Comparison of ENCODE assay signal across 8 mouse cellular contexts in the genomic region with DNA sequence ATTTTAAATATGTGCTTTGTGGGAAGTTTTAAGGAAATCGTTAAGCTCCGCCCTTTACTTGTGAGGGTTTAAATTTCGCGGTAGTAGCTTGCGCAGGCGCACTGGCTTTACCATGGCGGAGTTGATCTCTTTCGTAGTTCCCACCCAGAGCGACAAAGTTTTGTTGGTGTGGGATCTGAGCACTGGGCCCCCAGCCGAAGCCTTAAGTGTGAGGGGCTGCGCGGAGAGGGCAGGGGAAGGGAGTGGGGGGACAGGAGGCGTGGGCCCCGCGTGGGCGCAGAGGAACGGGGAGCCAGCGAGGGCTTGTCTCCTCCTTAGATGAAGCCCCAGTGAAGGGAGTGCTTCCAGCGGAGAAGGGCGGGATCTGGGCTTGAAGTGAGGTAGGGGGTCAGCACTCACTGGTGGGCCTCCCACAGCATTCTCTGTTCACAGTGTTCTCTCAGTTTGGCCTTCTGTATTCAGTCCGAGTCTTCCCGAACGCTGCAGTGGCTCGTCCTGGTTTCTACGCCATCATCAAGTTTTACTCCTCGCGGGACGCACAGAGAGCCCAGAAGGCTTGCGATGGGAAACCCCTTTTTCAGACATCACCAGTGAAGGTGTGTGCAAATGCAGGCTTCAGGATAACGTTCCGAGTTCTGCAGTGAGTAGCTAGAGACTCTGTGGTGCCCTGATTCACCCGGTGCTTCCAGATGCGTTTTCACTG. TPM values are rescaled to one million over a fixed set of nuclear protein-coding genes. Genes with fewer than 3 reads are reported as not detected.
A peak's percentile ranks its signal among the peaks of the same experiment; 100 is the strongest.
DNase-seq lines count a peak whose midpoint lies in the region; ATAC-seq and TF ChIP-seq lines count a peak whose summit lies in the region.

No protein-coding gene starts in this region.

- in situ Hi-C loops in Patski (cut with MboI; ENCODE audit: low pct_unique_long_range_greater_than_20kb), result no loop called here

- CTCF ChIA-PET in Patski (lab: Charles Lee), result interaction anchor here (1.3 kb wide), 1 partner anchor 12 kb away, joined by 5 read pairs; no protein-coding TSS in a partner anchor

- ATAC-seq in Patski, result peak; percentile 36
- peak; percentile 52 for ATAC-seq in hindbrain, embryonic 11.5 days (ENCODE audit: low FRiP score)

- peak overlapping the region; percentile 90 for H3K4me2 ChIP-seq in hindbrain, embryonic 11.5 days (replicated peaks; ENCODE audit: low read depth, low read length)

- under 1% methylated on average over 33 of the region's 33 CpGs for WGBS in hindbrain, embryonic 11.5 days

- no peaks in the 10 kb centered on the region for H3K4me1 ChIP-seq in hindbrain, embryonic 11.5 days (replicated peaks; ENCODE audit: control insufficient read depth, insufficient read depth, low read length)

- H3K9ac ChIP-seq in hindbrain, embryonic 11.5 days (ENCODE audit: low read depth, low read length), result peak overlapping the region; percentile 74

- DNase-seq in Patski (ENCODE audit: low read depth, low spot score), result peak; percentile 75
- DNase-seq in cerebellum, adult 9-10 months, result peak; percentile 78
- peak; percentile 44 to 87 for DNase-seq in frontal cortex, adult 2 months (ENCODE audit: extremely low spot score in 1 of 2, low spot score in 1 of 2)
- DNase-seq in hindbrain, embryonic 11.5 days (ENCODE audit: low spot score), result peak; percentile 94
- peak; percentile 74 to 89 for DNase-seq in layer of hippocampus, postnatal 25 days (ENCODE audit: extremely low spot score in 1 of 2, low spot score in 1 of 2)
- DNase-seq in lung, postnatal 25 days (ENCODE audit: low spot score), result peak; percentile 86
- DNase-seq in right cerebral cortex, adult 18-20 months, result peak; percentile 68
- DNase-seq in urinary bladder, adult 2 months (ENCODE audit: low spot score), result peak; percentile 84

- peak overlapping the region; percentile 51 for H3K4me3 ChIP-seq in hindbrain, embryonic 11.5 days (ENCODE audit: low read depth, low read length)

- POLR2A ChIA-PET in Patski (lab: Charles Lee), result interaction anchor here (0.6 to 1.0 kb wide), 2 partner anchors 12 to 105 kb away, joined by 3 read pairs; a partner anchor contains a TSS

- no peaks in the 10 kb centered on the region for H3K27me3 ChIP-seq in Patski
- no peaks in the 10 kb centered on the region for H3K27me3 ChIP-seq in hindbrain, embryonic 11.5 days (ENCODE audit: control insufficient read depth, insufficient read depth, low read length)

- peak overlapping the region; percentile 94 for H3K27ac ChIP-seq in hindbrain, embryonic 11.5 days (ENCODE audit: low read depth, low read length)

- TF ChIP-seq CTCF in Patski (IDR thresholded peaks at IDR 0.05), result no peak

- no peaks in the 10 kb centered on the region for H3K36me3 ChIP-seq in hindbrain, embryonic 11.5 days (ENCODE audit: control insufficient read depth, insufficient read depth, low read length)

- H3K9me3 ChIP-seq in hindbrain, embryonic 11.5 days (ENCODE audit: control insufficient read depth, low read length), result no peaks in the 10 kb centered on the region

RNA-seq across cellular contexts. Expression of a gene that starts 1.0 kb away (rescaled TPM):
- polyA plus RNA-seq in Patski (2021), result 18.0 TPM
- 9.4 and 11.9 TPM in 2 replicates for polyA plus RNA-seq in frontal cortex, adult 2 months (2012; rRNA removed)
- 34.5 and 35.5 TPM in 2 replicates for polyA plus RNA-seq in hindbrain, embryonic 11.5 days (2014; fragmentation: Nextera tagmentation; extraction: Ambion mirVana)
- total RNA-seq in layer of hippocampus, postnatal 25 days (2021), result 1 to 10 TPM; 8.1 to 8.2 TPM
- 34.4 and 37.5 TPM in 2 replicates for polyA plus RNA-seq in urinary bladder, adult 2 months (2012; rRNA removed)

RNA-seq across cellular contexts. Expression of a gene that starts 29.0 kb away (rescaled TPM):
- polyA plus RNA-seq in Patski (2021), result not detected
- polyA plus RNA-seq in frontal cortex, adult 2 months (2012; rRNA removed), result not detected in 2 replicates
- not detected in 2 replicates for polyA plus RNA-seq in hindbrain, embryonic 11.5 days (2014; fragmentation: Nextera tagmentation; extraction: Ambion mirVana)
- total RNA-seq in layer of hippocampus, postnatal 25 days (2021), result not detected
- polyA plus RNA-seq in urinary bladder, adult 2 months (2012; rRNA removed), result not detected in 2 replicates

RNA-seq across cellular contexts. Expression of a gene that starts 37.3 kb away (rescaled TPM):
- polyA plus RNA-seq in Patski (2021), result 9.7 TPM
- 26.6 and 38.8 TPM in 2 replicates for polyA plus RNA-seq in frontal cortex, adult 2 months (2012; rRNA removed)
- polyA plus RNA-seq in hindbrain, embryonic 11.5 days (2014; fragmentation: Nextera tagmentation; extraction: Ambion mirVana), result 14.1 and 14.2 TPM in 2 replicates
- total RNA-seq in layer of hippocampus, postnatal 25 days (2021), result 10 to 100 TPM; 10.4 to 11.9 TPM
- 41.9 and 52.2 TPM in 2 replicates for polyA plus RNA-seq in urinary bladder, adult 2 months (2012; rRNA removed)

RNA-seq across cellular contexts. Expression of a gene that starts 46.0 kb away (rescaled TPM):
- polyA plus RNA-seq in Patski (2021), result 12.5 TPM
- polyA plus RNA-seq in frontal cortex, adult 2 months (2012; rRNA removed), result 4.2 and 4.8 TPM in 2 replicates
- 3.4 and 3.5 TPM in 2 replicates for polyA plus RNA-seq in hindbrain, embryonic 11.5 days (2014; fragmentation: Nextera tagmentation; extraction: Ambion mirVana)
- 1 to 10 TPM in 1 of 2 experiments, under 1 TPM in 1; 0.63 to 1.1 TPM for total RNA-seq in layer of hippocampus, postnatal 25 days (2021)
- 31.8 and 34.3 TPM in 2 replicates for polyA plus RNA-seq in urinary bladder, adult 2 months (2012; rRNA removed)

Comparison
In these comparisons a context has a peak if more than half of its experiments do, and no peak if none do; other contexts are left out.
1. Peak in every context shown above with its lines: DNase-seq, ATAC-seq, H3K4me3 ChIP-seq and H3K27ac ChIP-seq.